Mouse (Mus musculus): ENCODE data around the gene Miga2. TPM values are rescaled to one million over a fixed set of nuclear protein-coding genes. Genes with fewer than 3 reads are reported as not detected.

Miga2 gene
- polyA plus RNA-seq, 1 experiment from 2014 or later = 32.0 TPM

Small RNA genes within 50 kb of the gene (microRNA-seq; reads per million reads assigned to microRNA genes)
- gene Gm47292 = not detected

Other genes with a start within 250 kb of the Miga2 start
- 5.6 and 8.0 TPM in 2 replicates for gene Zer1, start 239.6 kb upstream of the Miga2 start, polyA plus RNA-seq (2015; fragmentation: Nextera tagmentation; extraction: Ambion mirVana)
- 8.2 and 12.3 TPM in 2 replicates for gene Tbc1d13, start 230.5 kb upstream of the Miga2 start, polyA plus RNA-seq (2015; fragmentation: Nextera tagmentation; extraction: Ambion mirVana)
- 22.0 and 22.8 TPM in 2 replicates for gene Endog, start 192.7 kb upstream of the Miga2 start, polyA plus RNA-seq (2015; fragmentation: Nextera tagmentation; extraction: Ambion mirVana)
- gene Spout1, start 185.8 kb upstream of the Miga2 start, polyA plus RNA-seq (2015; fragmentation: Nextera tagmentation; extraction: Ambion mirVana) = 83.5 and 93.2 TPM in 2 replicates
- 12.0 and 13.4 TPM in 2 replicates for gene Kyat1, start 158.4 kb upstream of the Miga2 start, polyA plus RNA-seq (2015; fragmentation: Nextera tagmentation; extraction: Ambion mirVana)
- gene Lrrc8a, start 126.5 kb upstream of the Miga2 start, polyA plus RNA-seq (2015; fragmentation: Nextera tagmentation; extraction: Ambion mirVana) = 43.8 and 46.2 TPM in 2 replicates
- 0.45 TPM in 2 replicates for gene Gm28035, start 123.7 kb upstream of the Miga2 start, polyA plus RNA-seq (2015; fragmentation: Nextera tagmentation; extraction: Ambion mirVana)
- 15.8 and 16.0 TPM in 2 replicates for gene Phyhd1, start 98.0 kb upstream of the Miga2 start, polyA plus RNA-seq (2015; fragmentation: Nextera tagmentation; extraction: Ambion mirVana)
- gene Gm28038, start 83.2 kb upstream of the Miga2 start, polyA plus RNA-seq (2015; fragmentation: Nextera tagmentation; extraction: Ambion mirVana) = not detected in 2 replicates
- gene Dolk, start 77.9 kb upstream of the Miga2 start, polyA plus RNA-seq (2015; fragmentation: Nextera tagmentation; extraction: Ambion mirVana) = 42.6 and 44.2 TPM in 2 replicates
- gene Nup188, start 77.8 kb upstream of the Miga2 start, polyA plus RNA-seq (2015; fragmentation: Nextera tagmentation; extraction: Ambion mirVana) = 37.6 and 47.9 TPM in 2 replicates
- 100 and 102 TPM in 2 replicates for gene Sh3glb2, start 4.9 kb upstream of the Miga2 start, polyA plus RNA-seq (2015; fragmentation: Nextera tagmentation; extraction: Ambion mirVana)
- 44.2 and 46.8 TPM in 2 replicates for gene Dolpp1, start 28.0 kb downstream of the Miga2 start, polyA plus RNA-seq (2015; fragmentation: Nextera tagmentation; extraction: Ambion mirVana)
- 40.9 and 44.2 TPM in 2 replicates for gene Crat, start 51.6 kb downstream of the Miga2 start, polyA plus RNA-seq (2015; fragmentation: Nextera tagmentation; extraction: Ambion mirVana)
- gene Ptpa, start 51.8 kb downstream of the Miga2 start, polyA plus RNA-seq (2015; fragmentation: Nextera tagmentation; extraction: Ambion mirVana) = 184 and 191 TPM in 2 replicates
- 2.2 and 2.9 TPM in 2 replicates for gene Ier5l, start 110.0 kb downstream of the Miga2 start, polyA plus RNA-seq (2015; fragmentation: Nextera tagmentation; extraction: Ambion mirVana)
- gene Cstad, start 230.8 kb downstream of the Miga2 start, polyA plus RNA-seq (2015; fragmentation: Nextera tagmentation; extraction: Ambion mirVana) = 1.5 and 2.5 TPM in 2 replicates

Measured in kidney, embryonic 16.5 days (tissue).